Mouse (Mus musculus) olfactory bulb, adult 2 months (tissue): ENCODE data around the gene Crygb.

Source experiments
- CTCF ChIP-seq: fragments of 200-500 bp; IDR thresholded peaks from 2 replicates; pipeline ENCODE4 v1.5.1; 2012; ENCODE audit warnings: low read depth, mild to moderate bottlenecking, low read length, moderate library complexity; ENCODE audit not compliant: insufficient read depth
- POLR2A ChIP-seq: fragments of 200-500 bp; IDR thresholded peaks from 2 replicates; pipeline ENCODE4 v1.6.1; 2012; ENCODE audit warnings: mild to moderate bottlenecking, low read depth, low read length, moderate library complexity; ENCODE audit not compliant: insufficient read depth

GRCm38 (mm10) chr1:65088567-65089356 lies 6.7 kb upstream of the Crygb start:
- TF ChIP-seq CTCF (no peak), POLR2A (no peak)
